Mouse (Mus musculus) ES-E14 (cell line): ENCODE measurements around the gene Arid1a. TPM values are rescaled to one million over a fixed set of nuclear protein-coding genes. Genes with fewer than 3 reads are reported as not detected.

ENCODE experiments used
- DNase-seq: peaks from one replicate; pipeline ENCODE4 v3.0.0-alpha.2; 2013; ENCODE audit warnings: low read depth, low spot score
- H3K27ac ChIP-seq: 2 replicates; pipeline ENCODE4 v1.5.1; 2012; ENCODE audit warnings: low read depth, mild to moderate bottlenecking, low read length, moderate library complexity, mixed read lengths; ENCODE audit not compliant: poor library complexity, insufficient read depth, severe bottlenecking
- H3K36me3 ChIP-seq: 2 replicates; pipeline ENCODE4 v1.6.1; 2012; ENCODE audit warnings: mild to moderate bottlenecking, low read length, moderate library complexity, mixed read lengths; ENCODE audit not compliant: control insufficient read depth, poor library complexity, insufficient read depth, severe bottlenecking
- H3K4me1 ChIP-seq, 2 experiments: fragments of 150-350 bp in 1 of 2; sonication (generic) in 1 of 2; 2 replicates each; pipeline ENCODE4 v1.6.1; 2012; ENCODE audit warnings: low read length in 2 of 2, mild to moderate bottlenecking in 1 of 2, mixed read lengths in 1 of 2; ENCODE audit not compliant: control insufficient read depth in 2 of 2, insufficient read depth in 2 of 2, poor library complexity in 1 of 2
- H3K4me3 ChIP-seq, 2 experiments: fragments of 150-350 bp in 1 of 2; sonication (generic) in 1 of 2; 2 replicates each; pipeline ENCODE4 v1.5.1; 2012; ENCODE audit warnings: low read length in 2 of 2, low read depth in 1 of 2, mild to moderate bottlenecking in 1 of 2, mixed read lengths in 1 of 2; ENCODE audit not compliant: insufficient read depth in 1 of 2, poor library complexity in 1 of 2, severe bottlenecking in 1 of 2
- H3K9ac ChIP-seq: 2 replicates; pipeline ENCODE4 v1.6.1; 2012; ENCODE audit warnings: low read depth, mild to moderate bottlenecking, low read length, mixed read lengths; ENCODE audit not compliant: poor library complexity, insufficient read depth, severe bottlenecking
- H3K9me3 ChIP-seq: fragments of 150-350 bp; sonication (generic); 2 replicates; pipeline ENCODE4 v1.6.1; 2012; ENCODE audit warnings: low read depth, mild to moderate bottlenecking, low read length; ENCODE audit not compliant: control insufficient read depth, insufficient read depth
- CHD2 ChIP-seq: IDR thresholded peaks from 2 replicates; pipeline ENCODE4 v1.6.1; 2014; ENCODE audit warnings: mild to moderate bottlenecking, low read depth, low read length, inconsistent platforms
- HCFC1 ChIP-seq: IDR thresholded peaks from 2 replicates; pipeline ENCODE4 v1.6.1; 2012; ENCODE audit warnings: low read length, inconsistent platforms, borderline replicate concordance; ENCODE audit not compliant: insufficient read depth
- MAFK ChIP-seq: IDR thresholded peaks from 2 replicates; pipeline ENCODE4 v1.6.1; 2014; ENCODE audit warnings: mild to moderate bottlenecking, low read depth, low read length, inconsistent platforms; ENCODE audit not compliant: insufficient read depth
- ZC3H11A ChIP-seq: IDR thresholded peaks from 2 replicates; pipeline ENCODE4 v1.6.1; 2012; ENCODE audit warnings: low read depth, mild to moderate bottlenecking, inconsistent platforms, low read length, borderline replicate concordance
- ZNF384 ChIP-seq: IDR thresholded peaks from 2 replicates; pipeline ENCODE4 v1.6.1; 2012; ENCODE audit warnings: low read depth, low read length, inconsistent platforms
- in situ Hi-C, 2 experiments: fragments of 600-800 bp; cut with MboI; formaldehyde crosslinking; loops; one replicate each; pipeline ENCODE4 v1.15.1; 2025; ENCODE audit warnings: low sequenced_read_pairs in 2 of 2, inconsistent platforms in 1 of 2; ENCODE audit not compliant: unreplicated experiment in 2 of 2
- total RNA-seq: library from RNA; depleted of rRNA; stranded (reverse); fragments of 300-350 nt; gene quantifications from 2 replicates; pipeline ENCODE4 v1.2.3, GENCODE M21; 2012

The Arid1a gene
- total RNA-seq, 1 experiment: 62.6 TPM

- Histone ChIP-seq H3K4me3 (peak overlapping the region; percentile 26 to 59), H3K4me1 (peaks cover 16 to 22% of the 10 kb centered on the region in 2 experiments; a peak in 3 of 4 replicates), H3K9me3 (no peaks in the 10 kb centered on the region), H3K9ac (peak overlapping the region; percentile 85), H3K27ac (peak overlapping the region; percentile 100), H3K36me3 (peaks cover 2% of the 10 kb centered on the region; the same call in 1 of the 2 replicates)
- in situ Hi-C loops: loop anchor here in 1 of 2 experiments (5.0 kb wide), 1 partner anchor 167 kb away; no protein-coding TSS in a partner anchor
- peak; percentile 82 for DNase-seq
- 0 out of 2 replicates have a peak, but pooled peaks have one; percentile 19 for TF ChIP-seq CHD2
- peak; percentile 97 for TF ChIP-seq ZNF384
- TF ChIP-seq HCFC1: no peak; the same call in 1 of the 2 replicates
Measured at GRCm38 (mm10) chr4:133660193-133661155, 96.1 kb downstream of the Arid1a start.

- TF ChIP-seq ZC3H11A (no peak), HCFC1 (no peak), MAFK (no peak), CHD2 (no peak), ZNF384 (no peak)
- peak overlapping the region; percentile 100 for H3K27ac ChIP-seq
- H3K9me3 ChIP-seq: no peaks in the 10 kb centered on the region
- peaks cover 15 to 21% of the 10 kb centered on the region in 2 experiments; a peak in 3 of 4 replicates for H3K4me1 ChIP-seq
- in situ Hi-C loops: loop anchor here in 1 of 2 experiments (5.0 kb wide), 1 partner anchor 168 kb away; no protein-coding TSS in a partner anchor
- peak overlapping the region; percentile 85 for H3K9ac ChIP-seq
- H3K4me3 ChIP-seq: peak overlapping the region; percentile 26 to 59
- peak; percentile 75 for DNase-seq
- peaks cover 2% of the 10 kb centered on the region; the same call in 1 of the 2 replicates for H3K36me3 ChIP-seq
Measured at GRCm38 (mm10) chr4:133659497-133660192, 96.9 kb downstream of the Arid1a start.

DNA sequence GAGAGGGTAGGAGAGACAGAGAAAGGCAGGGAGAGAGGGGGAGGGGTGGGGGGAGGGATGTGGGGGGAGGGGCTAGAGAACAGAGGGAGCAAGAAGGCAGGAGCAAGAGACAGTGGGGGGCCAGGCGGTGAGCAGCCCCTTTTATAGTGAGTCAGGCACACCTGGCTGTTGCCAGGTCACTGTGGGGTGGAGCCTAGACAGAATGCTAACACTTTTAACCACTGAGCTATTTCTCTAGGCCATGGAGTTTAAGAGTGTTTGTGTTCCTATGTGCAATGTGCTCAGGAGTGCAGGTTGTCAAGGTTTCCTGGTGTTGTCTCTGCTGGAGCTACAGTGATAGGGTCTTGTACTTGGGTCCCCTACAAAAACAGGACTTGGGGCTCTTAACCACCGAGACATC, 97.8 kb downstream of the Arid1a start:
- no peak for DNase-seq
- peak overlapping the region; percentile 85 for H3K9ac ChIP-seq
- no peaks in the 10 kb centered on the region for H3K9me3 ChIP-seq
- H3K27ac ChIP-seq: peak overlapping the region; percentile 100
- in situ Hi-C loops: no loop called here
- peak overlapping the region; percentile 26 to 59 for H3K4me3 ChIP-seq
- peaks cover 15 to 21% of the 10 kb centered on the region in 2 experiments; a peak in 3 of 4 replicates for H3K4me1 ChIP-seq
- peaks cover 2% of the 10 kb centered on the region; the same call in 1 of the 2 replicates for H3K36me3 ChIP-seq
- TF ChIP-seq MAFK (no peak), ZNF384 (no peak), HCFC1 (no peak), ZC3H11A (no peak)

DNA sequence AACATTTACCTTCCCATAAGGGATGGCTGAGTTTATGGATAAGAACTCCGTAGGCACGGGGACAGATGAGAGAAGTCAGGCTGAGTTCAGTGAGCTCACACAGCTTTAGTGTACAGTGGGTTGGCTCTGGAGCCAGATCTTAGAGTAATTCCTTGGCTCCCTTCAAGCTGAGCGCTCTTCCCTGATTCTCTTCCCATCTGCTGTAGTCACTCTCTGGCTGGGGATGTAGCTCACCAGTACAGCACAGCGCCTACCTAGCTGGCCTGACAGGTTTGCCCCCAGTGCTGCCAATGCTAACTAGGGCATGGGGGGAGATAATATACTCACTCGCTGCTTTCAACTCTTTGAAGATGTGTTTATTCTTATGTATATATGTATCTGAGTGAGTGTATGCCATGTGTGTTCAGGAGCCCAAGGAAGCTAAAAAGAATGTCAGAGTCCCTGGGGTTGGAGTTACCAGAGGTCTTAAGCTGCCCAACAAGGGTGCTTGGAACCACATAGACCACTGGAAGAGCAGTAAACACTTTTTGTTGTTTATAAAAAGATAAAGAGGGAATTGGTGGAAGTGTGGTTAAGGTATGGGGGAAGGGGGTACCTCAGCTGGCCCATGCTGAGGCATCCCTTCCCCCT, 98.6 kb downstream of the Arid1a start:
- Histone ChIP-seq H3K9ac (peak overlapping the region; percentile 38; the same call in 1 of the 2 replicates), H3K36me3 (peaks cover 2% of the 10 kb centered on the region; the same call in 1 of the 2 replicates), H3K27ac (peak overlapping the region; percentile 100), H3K4me1 (peaks cover 12 to 21% of the 10 kb centered on the region in 2 experiments; a peak in 3 of 4 replicates), H3K9me3 (no peaks in the 10 kb centered on the region), H3K4me3 (peak overlapping the region in 1 of 2 experiments; percentile 13; a peak in 1 of 4 replicates)
- DNase-seq: no peak
- in situ Hi-C loops: no loop called here
- TF ChIP-seq MAFK (no peak), HCFC1 (no peak), ZNF384 (no peak)
